Mouse (Mus musculus) layer of hippocampus, adult 18-20 months (tissue): ENCODE measurements around the gene St3gal5. TPM values are rescaled to one million over a fixed set of nuclear protein-coding genes. Genes with fewer than 3 reads are reported as not detected.
"Not testable (repeated sequence)": the region's sequence is repeated elsewhere in the genome, so short reads cannot be mapped to it uniquely, and the experiment has no call there.

Experiments used
- DNase-seq, 2 experiments: peaks; one replicate each; pipeline ENCODE4 v3.0.0; 2022; ENCODE audit warnings: low spot score in 2 of 2
- long read RNA-seq: library from polyadenylated mRNA; stranded (forward); transcript quantifications from one replicate; pipeline ENCODE4 v2.0.0, GENCODE M21; 2021
- total RNA-seq, 2 experiments: library from RNA; stranded (reverse); gene quantifications; 2 replicates each; pipeline ENCODE4 v1.2.3; 2021

St3gal5 gene
- 100 to 1,000 TPM; 105 to 108 TPM for total RNA-seq
- long read RNA-seq, transcript St3gal5-201 (7 exons, 2,258 nt): major isoform, 140 of 173 reads
- long read RNA-seq, transcript St3gal5-202 (7 exons, 2,439 nt): minor isoform, 18 of 173 reads
- long read RNA-seq, partial matches to known transcripts: 5 of 173 reads
- long read RNA-seq, other reads (novel, unspliced or antisense): 10 of 173 reads

DNA sequence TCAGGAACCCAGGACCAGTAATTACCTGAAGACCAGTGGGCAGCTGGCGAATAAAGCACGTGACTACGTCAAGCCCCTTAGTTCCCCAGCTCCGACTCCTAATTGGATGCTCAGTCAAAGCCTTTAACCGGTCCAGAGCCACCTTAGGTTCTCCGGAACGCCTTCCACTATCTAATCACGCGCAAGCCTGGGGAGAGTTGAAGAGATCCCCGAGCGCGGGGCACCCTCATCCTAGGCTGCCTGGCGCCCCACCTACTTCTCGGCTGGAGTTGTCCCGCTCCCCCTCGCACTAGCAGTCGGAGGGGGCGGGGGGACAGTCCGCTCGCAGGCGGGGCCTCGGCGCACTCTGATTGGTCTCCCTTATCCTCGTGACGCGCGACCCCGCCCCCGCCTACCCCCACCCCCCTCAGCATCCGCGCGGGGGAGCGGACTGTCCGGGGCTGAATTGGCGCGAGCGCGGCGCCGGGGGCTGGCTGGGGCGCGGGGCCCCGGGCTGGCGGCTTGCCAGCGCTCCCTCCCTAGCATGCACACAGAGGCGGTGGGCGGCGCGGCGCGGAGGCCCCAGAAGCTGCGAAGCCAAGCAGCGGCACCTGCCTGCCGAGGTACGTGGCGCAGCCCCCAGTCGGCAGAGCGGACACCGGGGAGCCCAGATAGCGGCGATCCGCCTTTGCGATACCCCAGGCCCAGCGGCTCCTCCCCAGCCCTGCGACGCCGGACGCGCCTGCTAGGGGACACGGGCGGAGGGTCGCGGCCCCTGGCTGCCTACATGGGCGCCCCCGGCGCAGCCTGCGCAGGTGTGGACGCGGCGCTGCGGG lies at the start of gene St3gal5:
TSS of gene St3gal5 (plus strand) at position 412 of the 815 bp plus-strand sequence.
- peak; percentile 85 to 94 for DNase-seq

DNA sequence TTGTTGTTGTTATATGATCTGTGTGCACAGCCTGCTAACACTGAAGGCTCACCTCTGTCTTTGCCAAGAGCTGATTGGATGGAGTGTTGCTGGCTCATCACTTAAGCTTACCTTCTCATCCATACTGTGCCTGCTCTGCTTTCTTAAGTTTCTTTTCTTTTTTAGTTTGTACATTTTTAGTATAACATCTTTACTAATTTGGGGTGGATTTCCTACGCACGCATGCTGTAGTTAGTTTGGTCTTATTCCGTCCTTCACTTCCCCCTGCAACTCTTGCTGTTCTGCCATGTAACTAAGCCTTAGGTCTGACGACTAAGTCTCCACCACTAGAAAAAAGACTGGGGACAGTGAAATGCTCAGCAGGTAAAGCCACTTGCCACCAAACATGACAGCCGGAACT lies 48.7 kb upstream of the St3gal5 start:
- DNase-seq: no peak

DNA sequence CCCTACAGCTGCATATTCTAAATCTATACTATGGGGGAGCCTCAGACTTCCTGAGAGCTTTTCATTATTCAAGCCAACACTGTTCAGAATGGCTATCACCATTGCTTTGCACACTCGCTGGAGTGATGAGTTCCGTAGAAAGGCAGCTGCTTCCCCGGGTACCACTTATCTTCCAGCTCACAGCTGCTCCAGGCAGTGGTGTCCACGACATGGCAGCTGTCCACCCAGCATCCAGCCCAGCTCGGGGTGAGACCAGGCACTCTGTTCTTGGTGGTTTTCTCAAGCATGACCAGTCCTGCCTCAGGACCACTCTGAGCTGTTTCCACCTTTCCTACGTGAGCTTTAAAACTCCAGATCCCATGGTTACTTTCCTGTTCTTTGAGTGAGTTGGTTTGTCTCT lies 47.5 kb upstream of the St3gal5 start:
- no peak for DNase-seq

DNA sequence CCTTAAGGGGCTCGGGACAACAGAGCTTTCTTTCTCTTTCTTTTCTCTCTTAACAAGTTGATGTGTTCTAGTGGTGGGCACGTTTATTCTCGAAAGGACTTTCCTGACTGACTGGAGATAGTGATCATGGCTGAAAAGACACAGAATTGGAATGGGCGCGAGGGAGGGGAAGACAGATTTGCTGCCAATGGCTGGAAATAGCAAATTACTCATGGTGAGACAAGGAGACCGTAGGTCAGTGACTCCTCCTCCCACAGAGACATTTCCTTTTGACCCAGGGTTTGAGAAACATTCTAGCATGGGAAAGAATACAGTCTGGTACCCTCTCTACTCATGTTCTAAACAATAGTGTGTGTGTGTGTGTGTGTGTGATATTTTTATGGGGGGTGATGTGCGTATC lies 46.6 kb upstream of the St3gal5 start:
- DNase-seq: no peak

DNA sequence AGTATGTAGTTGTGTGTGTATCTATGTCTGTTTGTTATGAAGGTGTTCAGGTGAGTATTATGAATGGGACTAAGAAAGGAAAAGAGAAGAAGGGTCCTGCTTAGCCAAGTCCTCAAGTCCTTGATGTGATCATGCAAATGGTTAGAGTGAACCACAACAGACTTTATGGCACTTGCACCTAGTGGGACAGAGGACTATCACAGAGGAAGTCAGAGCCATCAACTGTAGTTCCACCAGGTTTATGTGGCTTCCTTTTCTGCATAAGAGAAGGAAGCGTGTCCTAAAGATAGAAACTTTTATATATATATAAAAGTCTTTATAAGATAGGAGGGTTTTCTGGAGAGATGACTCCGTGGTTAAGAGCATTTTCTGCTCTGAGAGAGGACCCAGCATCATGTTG lies 46.1 kb upstream of the St3gal5 start:
- DNase-seq: no peak

DNA sequence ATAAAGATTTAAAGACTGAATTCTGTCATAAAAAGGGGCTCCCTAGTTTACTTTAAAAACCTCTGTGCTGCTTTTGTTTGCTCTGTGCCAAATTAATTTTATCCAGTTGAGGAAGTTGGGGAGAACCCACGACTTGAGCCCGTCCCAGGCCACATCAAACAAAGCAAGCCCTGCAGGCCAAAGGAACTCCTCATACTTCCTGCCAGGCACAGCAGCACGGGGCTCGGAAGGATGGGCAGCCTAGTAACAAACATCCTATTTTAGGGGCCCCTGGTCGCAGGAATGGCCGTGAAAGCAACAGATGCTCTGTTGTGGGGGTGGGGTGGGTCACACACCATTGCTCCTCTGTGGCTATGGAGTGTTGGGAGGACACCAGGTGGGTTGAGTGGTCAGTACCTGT lies 45.6 kb upstream of the St3gal5 start:
- no peak for DNase-seq

DNA sequence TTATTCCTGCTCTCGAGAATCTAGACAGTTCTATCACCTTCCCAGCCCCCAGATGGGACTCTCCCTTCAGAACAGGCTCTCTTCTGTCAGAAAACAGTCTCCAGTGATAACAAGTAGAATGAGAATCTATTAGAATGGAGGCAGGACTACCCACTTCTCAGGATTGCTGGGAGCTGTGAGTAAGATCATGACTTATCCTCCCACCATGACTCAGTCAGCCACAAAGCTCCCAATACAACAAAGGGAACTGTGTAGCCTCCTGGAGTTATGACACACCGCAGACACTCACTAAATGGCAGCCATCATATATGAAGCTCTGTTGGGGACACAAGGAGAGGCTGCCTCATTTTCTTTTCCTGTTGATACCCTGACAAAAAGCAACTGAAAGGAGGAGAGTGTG lies 40.8 kb upstream of the St3gal5 start:
- no peak for DNase-seq

DNA sequence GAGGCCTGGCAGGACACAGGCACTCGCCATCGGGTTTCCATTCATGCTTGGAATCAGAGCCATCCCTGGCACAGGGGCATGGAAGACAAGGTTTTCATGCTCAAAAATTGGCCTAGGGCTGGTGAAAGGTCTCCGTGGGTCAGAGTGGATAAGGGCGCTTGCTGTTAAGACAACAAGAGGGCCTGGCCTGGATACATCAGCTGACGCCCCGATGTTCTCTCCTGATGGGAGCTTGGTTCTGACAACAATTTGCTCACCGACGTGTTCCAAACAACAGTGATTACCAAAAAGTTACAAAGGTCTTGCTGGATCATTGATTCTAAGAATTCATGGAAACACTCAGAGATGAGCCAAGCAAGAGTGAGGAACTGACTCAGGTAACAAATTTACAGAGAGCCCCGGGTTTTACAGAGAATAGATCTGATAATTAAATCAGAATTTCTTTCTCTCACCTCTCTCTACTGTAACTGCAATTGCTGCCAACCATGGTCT lies 38.9 kb upstream of the St3gal5 start:
- DNase-seq: no peak

DNA sequence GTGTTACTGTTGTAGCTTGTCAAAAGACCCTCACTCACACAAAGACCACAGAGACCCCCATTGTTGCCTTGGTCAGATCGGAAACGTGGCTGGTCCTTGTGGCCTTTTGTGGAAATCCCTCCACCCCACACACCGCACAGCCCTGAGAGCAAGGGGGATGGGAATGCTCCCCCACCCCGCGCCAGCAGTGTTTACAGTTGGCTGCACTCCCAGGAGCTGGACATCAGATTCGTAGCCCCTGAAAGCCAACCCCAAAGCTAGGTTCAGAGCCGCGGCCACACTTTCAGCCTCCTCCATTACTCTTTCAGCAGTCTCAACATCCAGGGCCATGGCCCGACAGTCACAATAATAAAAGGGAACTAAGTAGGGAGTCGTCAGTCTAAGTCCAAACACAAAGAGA lies 36.7 kb upstream of the St3gal5 start:
- not testable (repeated sequence) for DNase-seq

DNA sequence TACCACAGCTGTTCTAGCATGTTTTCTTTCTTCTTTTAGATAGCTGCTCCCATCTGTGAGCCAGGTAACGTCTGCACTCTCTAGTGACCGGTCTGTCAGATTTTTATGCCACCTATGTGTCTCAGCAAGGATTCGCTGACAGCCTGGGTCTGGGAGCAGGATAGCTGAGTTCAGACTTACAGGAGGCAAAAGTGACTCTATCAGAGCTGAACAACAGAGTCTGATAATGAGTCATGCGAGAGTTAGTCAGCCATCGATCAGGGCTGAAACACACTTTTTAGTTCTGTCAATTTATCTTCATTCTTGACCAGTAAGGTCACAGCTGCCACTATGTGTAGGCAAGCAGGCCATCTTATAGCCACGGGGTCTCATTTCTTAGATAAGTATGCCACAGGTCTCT lies 33.7 kb upstream of the St3gal5 start:
- DNase-seq: no peak

DNA sequence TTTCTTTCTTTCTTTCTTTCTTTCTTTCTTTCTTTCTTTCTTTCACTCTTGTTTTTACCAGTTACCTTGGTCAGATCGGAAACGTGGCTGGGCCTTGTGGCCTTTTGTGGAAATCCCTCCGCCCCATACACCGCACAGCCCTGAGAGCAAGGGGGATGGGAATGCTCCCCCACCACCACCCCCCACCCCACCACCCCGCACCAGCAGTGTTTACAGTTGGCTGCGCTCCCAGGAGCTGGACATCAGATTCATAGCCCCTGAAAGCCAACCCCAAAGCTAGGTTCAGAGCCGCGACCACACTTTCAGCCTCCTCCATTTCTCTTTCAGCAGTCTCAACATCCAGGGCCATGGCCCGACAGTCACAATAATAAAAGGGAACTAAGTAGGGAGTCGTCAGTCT lies 31.4 kb upstream of the St3gal5 start:
- DNase-seq: no peak

DNA sequence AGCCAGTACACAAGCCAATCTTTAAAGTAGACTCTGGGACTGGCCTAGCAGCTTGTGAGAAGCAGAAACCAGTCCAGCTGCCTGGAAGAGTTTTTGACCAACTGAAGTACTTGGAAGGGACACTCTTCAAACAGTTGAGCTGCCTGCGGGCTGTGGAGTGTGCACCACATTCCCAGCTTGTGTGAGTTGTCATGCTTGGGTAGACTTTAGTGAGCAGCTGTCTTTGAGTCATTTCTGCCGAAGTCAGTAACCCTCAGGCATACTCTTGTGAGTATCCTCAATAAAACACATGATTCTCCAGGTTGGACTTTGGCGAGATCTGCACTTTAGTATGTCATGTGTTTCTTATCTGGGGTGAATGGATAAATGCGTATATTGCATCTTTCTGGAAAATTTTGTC lies 29.0 kb upstream of the St3gal5 start:
- no peak for DNase-seq

DNA sequence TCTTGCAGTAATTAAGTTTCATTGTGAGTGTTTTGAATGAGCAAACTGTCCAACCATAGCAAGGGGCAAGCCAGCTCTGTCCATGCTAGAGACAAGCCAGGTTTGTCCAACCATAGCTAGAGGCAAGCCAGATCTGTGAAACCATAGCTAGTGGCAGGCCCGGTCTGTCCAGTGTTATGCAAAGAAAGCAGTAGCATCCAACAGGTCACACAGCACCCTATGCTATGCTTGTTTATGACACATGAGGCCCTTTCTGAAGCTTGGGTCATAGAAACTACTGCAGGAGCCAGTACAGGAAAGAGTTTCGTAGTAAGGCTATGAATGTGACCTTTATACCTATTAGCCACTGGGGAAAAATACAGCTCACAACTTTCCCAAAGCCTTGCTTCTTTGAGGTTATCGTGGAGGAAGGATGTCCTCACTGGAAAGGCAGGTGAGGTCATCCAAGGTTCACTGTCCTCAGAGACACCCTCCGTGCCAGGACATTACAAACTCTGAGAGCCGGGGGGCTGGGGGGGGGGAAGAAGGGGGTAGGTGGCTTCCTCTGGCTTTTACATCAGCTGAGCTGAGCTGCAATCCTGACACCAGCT lies 26.0 kb upstream of the St3gal5 start:
- no peak for DNase-seq

DNA sequence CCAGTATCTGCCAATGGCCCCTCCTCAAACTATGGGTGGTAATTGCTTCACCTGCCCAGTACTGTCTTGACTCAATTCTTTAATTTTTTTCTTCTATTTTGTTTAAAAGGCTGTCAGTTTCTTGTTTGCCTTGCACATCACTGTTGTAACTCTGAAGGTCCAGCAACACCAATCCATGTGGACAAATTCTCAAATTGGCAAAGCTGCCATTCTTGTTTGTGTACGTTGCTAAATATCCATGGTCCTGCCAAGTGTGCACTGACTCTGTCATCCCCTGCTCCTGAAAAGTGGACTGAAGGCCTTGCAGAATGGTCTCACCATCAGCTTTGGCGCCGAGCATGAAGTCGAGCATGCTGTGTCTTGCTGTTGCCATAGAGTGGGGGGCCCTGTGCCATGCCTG lies 23.6 kb upstream of the St3gal5 start:
- DNase-seq: no peak

DNA sequence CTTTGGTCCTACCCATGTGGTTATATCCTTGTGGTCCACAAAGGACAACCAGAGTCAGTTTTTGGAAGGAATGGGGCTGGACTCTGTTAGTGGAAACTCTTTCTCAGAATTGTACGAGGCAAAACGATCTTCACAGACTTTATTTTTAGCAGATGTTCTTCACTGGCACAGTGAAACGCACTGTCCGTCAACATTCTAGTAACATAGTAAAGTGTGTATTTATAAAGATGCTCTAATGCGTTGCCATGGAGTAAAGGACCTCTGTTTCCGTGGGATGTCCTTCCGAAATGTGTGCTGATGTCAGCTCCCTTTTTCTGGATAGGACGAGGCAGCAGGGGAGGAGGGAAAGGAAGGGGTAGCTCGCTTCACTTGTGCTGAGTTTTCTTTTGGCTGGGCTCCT lies 20.9 kb upstream of the St3gal5 start:
- no peak for DNase-seq

DNA sequence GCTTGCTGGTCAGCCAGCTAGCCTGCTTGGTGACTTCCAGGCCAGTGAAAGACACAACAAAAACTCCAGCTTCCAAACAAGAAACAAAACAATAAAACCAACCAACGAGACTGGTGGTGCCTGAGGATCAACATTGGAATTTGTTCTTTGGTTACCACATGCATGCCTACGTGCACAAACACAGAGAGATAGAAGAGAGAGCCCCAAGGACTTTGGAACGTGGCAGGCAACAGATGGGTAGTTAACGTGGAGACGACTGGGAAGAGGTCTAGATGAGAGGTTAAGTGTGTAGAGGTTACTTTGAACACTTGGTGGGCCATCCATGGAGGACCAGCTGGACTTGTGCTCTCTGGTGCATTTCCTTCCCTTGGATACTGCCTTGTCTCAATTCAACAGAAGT lies 19.2 kb upstream of the St3gal5 start:
- DNase-seq: no peak

DNA sequence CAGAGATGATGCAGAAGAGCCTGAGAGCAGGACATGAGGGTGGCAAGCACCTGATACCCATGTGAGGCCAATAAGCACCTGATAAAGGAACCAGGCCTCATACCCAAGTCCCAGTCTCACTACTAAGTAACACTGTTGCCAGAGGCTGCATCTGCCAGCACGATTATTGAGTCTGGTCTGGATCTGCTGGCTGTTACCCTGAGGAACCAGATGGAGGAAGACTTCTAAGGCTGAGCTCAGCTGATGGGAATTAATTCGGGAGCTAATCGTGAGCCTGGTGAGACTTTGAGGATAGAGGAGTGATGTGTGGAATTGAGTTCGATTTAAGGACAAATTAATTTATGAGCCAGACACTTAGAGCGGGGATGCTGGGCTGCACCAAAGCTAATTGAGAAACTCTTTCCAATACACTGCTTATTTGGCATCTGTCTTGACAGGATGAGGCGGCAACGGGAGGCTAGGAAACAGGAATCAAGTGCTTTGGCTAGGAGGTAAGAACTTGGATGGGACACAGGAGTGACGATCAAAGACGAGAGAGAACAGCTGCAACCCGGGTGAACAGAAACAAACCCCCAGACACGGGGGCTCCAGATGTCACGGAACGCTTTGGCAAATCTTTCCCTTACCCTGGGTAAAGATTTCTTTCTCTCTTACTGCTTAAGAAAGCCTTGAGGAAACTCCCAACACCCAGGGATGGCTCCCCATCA lies 15.9 kb upstream of the St3gal5 start:
- DNase-seq: peak in 1 of 2 experiments; percentile 37

DNA sequence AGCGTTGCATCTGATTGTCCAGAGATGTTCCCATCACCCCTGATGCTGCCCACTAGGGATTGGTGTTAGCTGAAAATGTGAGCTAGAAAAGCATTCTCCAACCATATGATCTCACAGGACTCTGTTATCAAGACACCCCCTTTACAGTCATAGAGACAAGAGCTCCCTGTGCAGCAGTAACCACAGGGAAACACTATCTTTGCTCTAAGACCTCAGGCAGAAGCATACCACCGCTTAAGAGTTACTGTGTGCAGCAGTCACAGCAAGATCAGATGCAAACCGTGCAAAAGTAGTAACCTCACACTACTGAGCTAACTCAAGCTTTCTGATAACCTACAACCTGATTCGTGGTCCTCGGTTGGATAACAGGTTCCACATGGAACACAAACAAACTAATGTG lies 10.0 kb upstream of the St3gal5 start:
- no peak for DNase-seq

DNA sequence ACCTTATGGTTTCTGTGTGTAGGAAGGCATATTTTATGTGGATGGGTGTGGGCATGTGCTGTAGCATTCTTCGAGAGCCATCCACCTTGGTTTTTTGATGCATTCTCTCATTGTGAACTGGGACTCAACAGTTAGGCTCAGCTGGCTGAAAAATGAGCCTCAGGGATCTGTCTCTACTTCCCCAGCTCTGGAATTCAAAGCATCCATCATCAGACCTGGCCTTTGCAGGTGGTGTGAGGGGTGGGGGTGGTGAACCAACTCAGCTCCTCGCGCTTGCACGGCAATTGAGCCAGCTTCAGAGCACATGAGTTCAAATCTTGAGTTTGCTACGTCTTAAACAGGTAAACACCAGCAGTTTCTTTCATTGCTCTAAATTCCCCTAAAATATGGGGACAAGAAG lies 7.5 kb upstream of the St3gal5 start:
- no peak for DNase-seq

DNA sequence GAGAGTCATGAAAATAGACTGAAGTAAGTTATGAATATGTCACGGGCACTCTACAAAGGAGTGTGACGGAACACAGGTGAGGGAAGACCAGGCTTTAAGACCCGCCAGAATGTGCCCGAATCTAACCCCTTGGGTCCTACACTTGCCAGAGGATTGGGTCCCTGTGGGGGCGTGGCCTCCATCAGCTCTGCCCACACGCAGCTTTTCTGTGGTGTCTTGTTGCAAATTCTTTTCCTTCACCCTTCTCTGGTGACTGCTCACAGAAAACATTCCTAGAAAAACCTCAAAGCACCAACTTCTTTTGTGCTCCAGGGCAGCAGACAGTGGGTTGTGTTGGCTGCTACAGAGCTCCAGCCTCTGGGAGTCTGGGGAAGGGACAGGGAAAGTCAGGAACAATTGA lies 6.4 kb upstream of the St3gal5 start:
- DNase-seq: no peak

DNA sequence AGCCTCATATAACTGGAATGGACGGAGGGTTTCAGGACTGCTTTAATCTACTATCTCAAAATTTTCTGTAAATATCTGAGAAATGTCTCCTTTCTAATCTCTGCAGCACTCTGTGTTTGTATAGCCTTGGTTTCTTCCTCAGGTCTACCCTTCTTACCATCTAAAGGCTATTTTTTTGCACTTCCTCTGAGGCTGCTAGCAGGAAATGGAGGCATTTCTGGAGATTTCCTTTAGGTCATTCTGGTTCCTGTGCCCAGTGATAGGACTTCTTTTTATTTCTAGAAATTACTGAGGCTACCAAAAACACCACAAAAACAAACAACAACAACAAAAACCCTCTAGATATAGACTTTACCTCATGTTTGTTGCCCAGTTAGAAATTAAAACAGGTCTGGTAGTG lies 4.3 kb upstream of the St3gal5 start:
- DNase-seq: no peak

DNA sequence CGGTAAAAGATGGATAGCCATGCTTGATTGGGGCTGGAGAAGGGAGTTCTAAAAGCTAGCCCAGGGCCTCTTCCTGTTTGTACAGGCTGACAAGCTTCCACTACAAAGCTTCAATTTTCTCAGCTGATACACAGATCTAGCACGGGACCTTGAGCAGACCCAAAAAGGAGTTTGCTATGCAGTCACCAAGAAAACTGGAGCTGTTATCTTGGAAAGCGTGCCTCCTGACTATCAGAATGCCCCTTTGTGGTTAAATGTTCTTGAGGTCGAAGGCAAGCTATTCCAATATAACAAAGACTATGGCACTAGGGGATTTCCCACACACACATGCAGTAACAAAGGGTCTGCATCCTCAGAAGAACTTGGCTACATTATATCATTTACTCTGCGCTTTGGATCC lies 1.2 kb upstream of the St3gal5 start:
- no peak for DNase-seq
